Comparison of ENCODE assay signal across 16 mouse cellular contexts in the genomic region with DNA sequence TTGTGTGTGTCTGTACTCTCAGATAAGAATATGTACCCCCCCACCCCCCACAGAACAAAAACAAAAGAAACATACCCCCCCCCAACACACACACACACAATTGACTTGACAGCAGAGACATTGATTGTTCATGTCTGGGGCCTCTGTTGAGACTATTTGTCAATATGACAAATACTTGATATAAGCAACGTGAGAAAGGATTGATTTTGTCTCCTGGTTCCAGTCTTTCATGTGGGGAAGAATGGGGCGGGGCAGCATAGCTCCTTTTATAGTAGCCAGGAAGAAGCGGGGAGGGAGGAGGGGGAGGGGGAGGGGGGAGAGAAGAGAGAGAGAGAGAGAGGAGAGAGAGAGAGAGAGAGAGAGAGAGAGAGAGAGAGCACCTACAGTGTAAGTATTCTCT.
"Had no signal": no experiment of that assay in that cellular context is flagged by ENCODE, and none has a peak within 500 bp of the region (broad histone marks: within the 10 kb centered on the region; RNA-seq: fewer than 3 reads in every experiment).

No protein-coding gene starts in this region.

- H3K27ac ChIP-seq: liver, embryonic 14.5 days; midbrain, embryonic 10.5 days; midbrain, embryonic 13.5 days; neural tube, embryonic 12.5 days; stomach, embryonic 15.5 days; stomach, postnatal 0 days had no signal

- ATAC-seq: midbrain, embryonic 13.5 days; midbrain, embryonic 16.5 days had no signal

- H3K9me3 ChIP-seq: neural tube, embryonic 12.5 days; stomach, embryonic 15.5 days had no signal

- DNase-seq: lung, adult 18-20 months; lung, postnatal 10 days; lung, postnatal 4 days; right cerebral cortex, postnatal 14 days; thymus, adult 2 months; thymus, postnatal 25 days; thymus, postnatal 4 days had no signal

- H3K9ac ChIP-seq: liver, embryonic 14.5 days; lung, embryonic 14.5 days; midbrain, embryonic 13.5 days; neural tube, embryonic 12.5 days; stomach, embryonic 15.5 days had no signal

- H3K4me2 ChIP-seq: lung, embryonic 14.5 days; midbrain, embryonic 13.5 days; neural tube, embryonic 12.5 days; stomach, embryonic 15.5 days had no signal

- H3K4me3 ChIP-seq: midbrain, embryonic 10.5 days; midbrain, embryonic 13.5 days; myocyte; neural tube, embryonic 12.5 days; stomach, embryonic 15.5 days had no signal

- H3K27me3 ChIP-seq: midbrain, embryonic 13.5 days; neural tube, embryonic 12.5 days; stomach, embryonic 15.5 days had no signal

- H3K36me3 ChIP-seq: stomach, embryonic 15.5 days had no signal
